Mouse (Mus musculus) MEL (cell line): ENCODE data around the gene Gm20431. TPM values are rescaled to one million over a fixed set of nuclear protein-coding genes. Genes with fewer than 3 reads are reported as not detected.

Experiments used
- DNase-seq: peaks from one replicate; pipeline ENCODE4 v3.0.0; 2011; ENCODE audit warnings: low read depth, low spot score
- H3K27ac ChIP-seq: 2 replicates; pipeline ENCODE4 v1.5.1; 2012; ENCODE audit warnings: low read depth, mild to moderate bottlenecking, control low read depth, low read length, moderate library complexity; ENCODE audit not compliant: control insufficient read depth
- H3K27me3 ChIP-seq, 2 experiments: fragments of 150-350 bp in 1 of 2; sonication (generic) in 1 of 2; 2 replicates each; pipeline ENCODE4 v1.6.1; 2012; ENCODE audit warnings: low read length in 2 of 2, mild to moderate bottlenecking in 2 of 2, improper control_type of control experiment in 1 of 2, moderate library complexity in 1 of 2; ENCODE audit not compliant: insufficient read depth in 2 of 2, control insufficient read depth in 1 of 2
- H3K36me3 ChIP-seq, 2 experiments: 2 replicates each; pipeline ENCODE4 v1.6.1; 2012 to 2014; ENCODE audit warnings: low read length in 2 of 2, improper control_type of control experiment in 1 of 2, inconsistent platforms in 1 of 2, mild to moderate bottlenecking in 1 of 2; ENCODE audit not compliant: insufficient read depth in 2 of 2, control insufficient read depth in 1 of 2
- H3K4me1 ChIP-seq, 2 experiments: fragments of 150-350 bp in 1 of 2; sonication (generic) in 1 of 2; 2 replicates each; pipeline ENCODE4 v1.6.1; 2012; ENCODE audit warnings: low read length in 2 of 2, improper control_type of control experiment in 1 of 2, mild to moderate bottlenecking in 1 of 2; ENCODE audit not compliant: insufficient read depth in 2 of 2, control insufficient read depth in 1 of 2
- H3K4me3 ChIP-seq, 2 experiments: fragments of 150-350 bp in 1 of 2; sonication (generic) in 1 of 2; 2 replicates each; pipeline ENCODE4 v1.5.1; 2012; ENCODE audit warnings: low read depth in 2 of 2, low read length in 2 of 2, mild to moderate bottlenecking in 2 of 2, moderate library complexity in 2 of 2, control low read depth in 1 of 2, improper control_type of control experiment in 1 of 2; ENCODE audit not compliant: control insufficient read depth in 1 of 2, insufficient read depth in 1 of 2
- H3K79me2 ChIP-seq: 2 replicates; pipeline ENCODE4 v1.6.1; 2012; ENCODE audit warnings: mild to moderate bottlenecking, low read length, moderate library complexity; ENCODE audit not compliant: control insufficient read depth, poor library complexity, insufficient read depth
- H3K9ac ChIP-seq: 2 replicates; pipeline ENCODE4 v1.6.1; 2012; ENCODE audit warnings: low read depth, mild to moderate bottlenecking, control low read depth, low read length, moderate library complexity; ENCODE audit not compliant: control insufficient read depth, poor library complexity, severe bottlenecking
- H3K9me3 ChIP-seq: fragments of 150-350 bp; sonication (generic); replicated peaks from 2 replicates; pipeline ENCODE4 v1.6.1; 2012; ENCODE audit warnings: mild to moderate bottlenecking, low read length, improper control_type of control experiment, moderate library complexity; ENCODE audit not compliant: insufficient read depth
- CHD2 ChIP-seq: IDR thresholded peaks from 2 replicates; pipeline ENCODE4 v1.6.1; 2011; ENCODE audit warnings: low read length, improper control_type of control experiment
- E2F4 ChIP-seq: IDR thresholded peaks from 2 replicates; pipeline ENCODE4 v1.6.1; 2011; ENCODE audit warnings: low read depth, low read length, improper control_type of control experiment, borderline replicate concordance
- ELF1 ChIP-seq: IDR thresholded peaks from 2 replicates; pipeline ENCODE4 v1.6.1; 2014; ENCODE audit warnings: low read depth, mild to moderate bottlenecking, inconsistent platforms, low read length, improper control_type of control experiment, moderate library complexity
- JUND ChIP-seq: IDR thresholded peaks from 2 replicates; pipeline ENCODE4 v1.6.1; 2011; ENCODE audit warnings: low read depth, mild to moderate bottlenecking, improper control_type of control experiment, low read length
- KAT2A ChIP-seq: conservative IDR thresholded peaks from 2 replicates; pipeline ENCODE4 v1.6.1; 2012; ENCODE audit warnings: low read depth, low read length, improper control_type of control experiment, inconsistent platforms
- MAFK ChIP-seq: IDR thresholded peaks from 2 replicates; pipeline ENCODE4 v1.6.1; 2011; ENCODE audit warnings: low read depth, mild to moderate bottlenecking, low read length, improper control_type of control experiment, borderline replicate concordance
- MAX ChIP-seq: IDR thresholded peaks from 2 replicates; pipeline ENCODE4 v1.6.1; 2011; ENCODE audit warnings: low read length, improper control_type of control experiment
- MYC ChIP-seq: IDR thresholded peaks from 2 replicates; pipeline ENCODE4 v1.6.1; 2011; ENCODE audit warnings: low read depth, mild to moderate bottlenecking, low read length, improper control_type of control experiment, moderate library complexity
- NELFE ChIP-seq: IDR thresholded peaks from 2 replicates; pipeline ENCODE4 v1.6.1; 2011; ENCODE audit warnings: low read depth, low read length, improper control_type of control experiment
- NRF1 ChIP-seq: IDR thresholded peaks from 2 replicates; pipeline ENCODE4 v1.6.1; 2014; ENCODE audit warnings: low read depth, mild to moderate bottlenecking, inconsistent platforms, low read length, improper control_type of control experiment, moderate library complexity; ENCODE audit not compliant: poor library complexity, insufficient read depth, severe bottlenecking
- POLR2A ChIP-seq, 2 experiments: IDR thresholded peaks; 2 replicates each; pipeline ENCODE4 v1.6.1; 2011 to 2012; ENCODE audit warnings: low read length in 2 of 2, mild to moderate bottlenecking in 2 of 2, control low read depth in 1 of 2, improper control_type of control experiment in 1 of 2, low read depth in 1 of 2, moderate library complexity in 1 of 2; ENCODE audit not compliant: control insufficient read depth in 1 of 2, insufficient read depth in 1 of 2, poor library complexity in 1 of 2
- POLR2AphosphoS2 ChIP-seq: IDR thresholded peaks from 2 replicates; pipeline ENCODE4 v1.6.1; 2011; ENCODE audit warnings: low read length, improper control_type of control experiment
- POLR2AphosphoS5 ChIP-seq: IDR thresholded peaks from 2 replicates; pipeline ENCODE4 v1.6.1; 2012; ENCODE audit warnings: low read depth, borderline replicate concordance, mild to moderate bottlenecking, inconsistent platforms, low read length, moderate library complexity, mixed read lengths
- TBP ChIP-seq: IDR thresholded peaks from 2 replicates; pipeline ENCODE4 v1.8.0; 2011; ENCODE audit warnings: low read depth, low read length, improper control_type of control experiment
- TCF12 ChIP-seq: IDR thresholded peaks from 2 replicates; pipeline ENCODE4 v1.6.1; 2014; ENCODE audit warnings: low read depth, mild to moderate bottlenecking, inconsistent platforms, low read length, improper control_type of control experiment, moderate library complexity
- UBTF ChIP-seq: IDR thresholded peaks from 2 replicates; pipeline ENCODE4 v1.6.1; 2012; ENCODE audit warnings: low read depth, mild to moderate bottlenecking, inconsistent platforms, low read length, improper control_type of control experiment, moderate library complexity, borderline replicate concordance; ENCODE audit not compliant: insufficient read depth
- USF2 ChIP-seq, 2 experiments: IDR thresholded peaks; 2 replicates each; pipeline ENCODE4 v1.6.1; 2011 to 2012; ENCODE audit warnings: improper control_type of control experiment in 2 of 2, low read length in 2 of 2, borderline replicate concordance in 1 of 2, inconsistent platforms in 1 of 2, low read depth in 1 of 2, mild to moderate bottlenecking in 1 of 2; ENCODE audit not compliant: insufficient read depth in 1 of 2
- polyA plus RNA-seq, 2 experiments: library from polyadenylated mRNA; stranded (reverse) in 1 of 2; unstranded in 1 of 2; fragments of >175 nt in 1 of 2; fragments of >200 nt in 1 of 2; gene quantifications; 2 replicates each; pipeline versions ENCODE4 v1.2.1 to v1.2.4; 2012; ENCODE audit warnings: low replicate concordance in 2 of 2, low read depth in 1 of 2; ENCODE audit not compliant: insufficient read length in 2 of 2, insufficient read depth in 1 of 2, missing spikeins in 1 of 2
- total RNA-seq: library from RNA; depleted of rRNA; stranded (reverse); fragments of 300-350 nt; gene quantifications from 2 replicates; pipeline ENCODE4 v1.2.3, GENCODE M21; 2012

Gene Gm20431
- total and polyA plus RNA-seq, 3 experiments = 5.9 to 8.1 TPM; not detected in 1

GRCm38 (mm10) chr2:167659177-167659846 is 2.0 kb downstream of the Gm20431 start:
- Histone ChIP-seq H3K27me3 (no peaks in the 10 kb centered on the region), H3K4me3 (no peak overlapping the region), H3K9ac (no peak overlapping the region), H3K36me3 (peaks cover 0 to 2% of the 10 kb centered on the region in 2 experiments; a peak in 2 of 4 replicates), H3K4me1 (peaks cover 0 to 16% of the 10 kb centered on the region in 2 experiments; a peak in 3 of 4 replicates), H3K79me2 (peaks cover 10% of the 10 kb centered on the region)
- DNase-seq = no peak
- TF ChIP-seq MYC = no peak
- TF ChIP-seq, all 39 proteins: peak for 0
- H3K27ac ChIP-seq = no peak overlapping the region
- H3K9me3 ChIP-seq = no peaks in the 10 kb centered on the region

GRCm38 (mm10) chr2:167658712-167659111 is 2.6 kb downstream of the Gm20431 start:
- no peak for TF ChIP-seq CHD2
- no peak for TF ChIP-seq USF2 (IDR thresholded peaks at IDR 0.05; ENCODE audit: borderline replicate concordance in 1 of 2, insufficient read depth in 1 of 2, low read depth in 1 of 2, low read length in 2 of 2)
- TF ChIP-seq MAX = no peak
- TF ChIP-seq JUND = no peak
- TF ChIP-seq POLR2AphosphoS2 = no peak
- no peak for TF ChIP-seq MYC
- no peak for TF ChIP-seq NRF1
- no peak for TF ChIP-seq UBTF
- TF ChIP-seq POLR2AphosphoS5 = no peak
- no peak for TF ChIP-seq TCF12
- TF ChIP-seq NELFE = no peak
- no peak for TF ChIP-seq E2F4
- no peak for TF ChIP-seq ELF1
- no peak for TF ChIP-seq TBP
- TF ChIP-seq MAFK = no peak
- TF ChIP-seq KAT2A = no peak
- no peak for TF ChIP-seq POLR2A (IDR thresholded peaks at IDR 0.05; ENCODE audit: control insufficient read depth in 1 of 2, insufficient read depth in 1 of 2, low read depth in 1 of 2, low read length in 2 of 2, poor library complexity in 1 of 2)
- Histone ChIP-seq H3K36me3 (peaks cover 0 to 2% of the 10 kb centered on the region in 2 experiments; a peak in 2 of 4 replicates), H3K4me3 (no peak overlapping the region), H3K27me3 (no peaks in the 10 kb centered on the region), H3K79me2 (peaks cover 10% of the 10 kb centered on the region), H3K9ac (no peak overlapping the region), H3K27ac (no peak overlapping the region), H3K9me3 (no peaks in the 10 kb centered on the region), H3K4me1 (peaks cover 0 to 16% of the 10 kb centered on the region in 2 experiments; a peak in 3 of 4 replicates)
- DNase-seq = no peak
